Mouse (Mus musculus): Measurements from ENCODE around the gene Eya2.

Eya2 gene

DNA sequence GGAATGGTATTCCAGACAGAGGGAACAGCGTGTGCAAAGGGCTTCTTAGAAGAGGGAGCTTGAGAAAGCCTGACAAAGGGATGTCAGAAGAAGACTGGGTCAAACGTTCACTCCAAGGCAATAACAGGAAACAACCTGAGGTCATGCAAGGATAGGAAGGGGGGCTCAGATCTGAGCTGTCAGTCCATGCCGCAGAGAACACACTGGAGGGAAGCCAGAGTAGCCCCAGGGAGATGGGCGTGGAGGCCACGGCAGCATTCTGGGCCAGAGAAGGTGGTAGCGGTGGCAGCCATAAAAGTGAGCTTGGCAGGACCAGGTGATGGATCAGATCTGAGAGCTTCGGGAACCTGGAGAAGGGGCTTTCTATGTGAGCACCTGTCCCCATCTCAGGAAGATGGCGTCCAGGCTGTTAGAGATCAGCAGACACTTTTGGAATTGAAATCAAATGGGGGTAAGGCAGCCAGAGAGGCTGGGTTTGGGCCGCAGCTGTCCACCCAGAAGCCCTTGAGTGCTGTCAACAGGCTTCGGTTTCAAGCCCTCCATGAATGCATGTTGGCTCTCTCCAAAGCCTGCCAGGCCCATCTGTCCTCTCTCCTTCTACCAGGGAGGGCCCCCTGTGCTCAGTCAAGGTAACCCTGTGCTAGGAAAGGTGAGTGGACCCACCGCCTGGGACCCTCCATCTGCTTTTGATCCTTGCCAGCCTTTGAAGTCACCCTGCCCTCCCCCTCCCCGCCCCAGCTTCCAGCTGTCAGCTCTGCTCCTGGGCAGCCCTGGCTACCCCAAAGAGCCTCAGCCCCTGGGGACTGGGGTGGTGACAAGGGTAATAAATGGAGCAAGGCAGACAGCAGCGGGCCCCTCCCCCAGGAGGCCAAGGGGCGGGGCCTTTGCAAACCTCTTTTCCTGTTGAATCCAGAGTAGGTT, 58.4 kb downstream of the Eya2 start:
- DNase-seq: peak; percentile 81

DNA sequence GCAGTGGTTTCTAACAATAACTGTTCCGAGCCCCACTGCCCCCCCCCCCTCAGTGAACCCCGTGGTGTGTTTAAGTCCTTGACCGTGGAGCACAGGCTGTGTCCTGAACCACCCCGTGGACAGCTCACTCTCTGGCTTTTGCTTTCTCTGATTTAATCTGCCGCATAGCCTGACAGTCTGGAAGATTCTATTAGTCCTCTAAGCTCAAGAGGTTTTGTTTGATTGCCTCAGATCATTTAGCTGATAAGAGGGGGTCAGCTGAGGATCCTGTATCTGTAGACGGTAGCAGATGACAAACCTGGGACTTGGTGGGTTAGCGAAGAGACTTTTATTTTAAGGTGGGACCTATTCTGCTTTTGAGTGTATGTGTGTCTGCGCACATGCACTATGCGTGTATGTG, 59.3 kb downstream of the Eya2 start:
- no peak for DNase-seq

DNA sequence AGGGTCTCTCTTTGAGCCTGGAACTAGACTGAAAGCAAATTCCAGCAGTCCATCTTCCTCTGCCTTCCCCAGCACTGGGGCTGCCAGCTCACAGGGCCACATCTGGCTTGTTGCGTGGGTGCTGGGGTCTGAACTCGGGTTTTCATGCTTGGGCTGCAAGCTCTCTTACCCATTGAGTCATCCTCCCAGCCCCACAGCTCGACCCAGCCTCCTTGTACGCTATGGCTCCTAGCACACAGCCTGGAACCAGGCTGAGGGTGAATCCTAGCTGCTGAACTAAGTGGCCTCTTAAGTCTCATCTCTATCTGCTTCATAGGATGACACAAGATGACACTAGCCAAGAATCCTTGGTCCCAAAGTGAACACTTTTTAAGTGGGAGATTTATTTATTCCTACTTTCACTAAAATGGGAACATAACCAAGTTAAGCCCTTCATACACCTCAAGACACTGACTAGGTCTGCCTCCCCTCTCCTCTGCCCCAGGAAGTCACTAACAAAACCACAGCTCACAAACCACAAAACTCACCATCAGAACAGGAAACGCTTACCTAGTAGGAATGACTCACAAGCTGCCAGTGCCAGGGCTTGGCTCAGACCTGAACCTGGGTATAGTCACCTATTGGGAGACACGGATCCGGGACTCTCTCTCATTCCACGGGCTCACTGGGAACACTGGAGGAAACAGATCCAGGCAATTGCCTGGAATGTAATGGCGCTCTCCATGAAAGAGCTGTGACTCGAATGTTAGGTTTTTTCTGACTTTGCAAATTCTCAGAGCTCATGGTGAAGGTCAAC, 60.1 kb downstream of the Eya2 start:
- DNase-seq: peak; percentile 60

DNA sequence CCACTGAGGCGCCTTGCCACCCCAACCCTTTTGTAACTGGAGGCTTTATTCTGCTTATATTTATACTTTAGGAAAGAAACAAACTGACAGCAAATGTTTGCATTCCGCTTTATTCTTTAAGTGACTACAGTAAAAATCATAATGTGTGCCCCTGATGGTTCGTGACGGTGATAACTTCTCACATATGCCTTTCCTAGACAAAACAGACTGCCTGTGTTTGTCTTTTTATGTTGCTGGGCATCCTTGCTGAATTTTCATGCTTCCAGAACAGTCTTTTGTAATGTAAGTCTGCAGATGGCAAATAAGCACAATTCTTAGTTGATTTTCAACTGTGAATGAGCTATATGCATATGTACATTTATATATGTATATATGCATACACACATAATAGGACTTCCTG, 61.7 kb downstream of the Eya2 start:
- no peak for DNase-seq

DNA sequence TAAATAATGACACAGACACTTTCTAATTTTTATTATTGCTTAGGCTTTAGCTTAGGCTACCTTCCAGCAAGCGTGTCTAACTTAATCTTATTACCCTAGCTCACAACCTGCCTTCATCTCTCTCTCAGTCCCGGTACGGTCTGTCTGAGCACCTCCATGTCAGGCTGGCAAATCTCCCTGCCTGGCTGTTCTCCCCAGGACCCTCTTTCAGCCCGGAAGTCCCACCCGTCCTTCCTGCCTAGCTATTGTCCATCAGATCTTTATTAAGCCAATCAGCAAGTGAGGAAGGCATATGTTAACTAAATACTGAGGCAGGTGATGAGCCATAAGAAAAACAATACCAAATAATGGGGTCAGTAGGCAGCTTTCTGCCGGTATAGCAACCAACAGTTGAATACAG, 62.1 kb downstream of the Eya2 start:
- no peak for DNase-seq

DNA sequence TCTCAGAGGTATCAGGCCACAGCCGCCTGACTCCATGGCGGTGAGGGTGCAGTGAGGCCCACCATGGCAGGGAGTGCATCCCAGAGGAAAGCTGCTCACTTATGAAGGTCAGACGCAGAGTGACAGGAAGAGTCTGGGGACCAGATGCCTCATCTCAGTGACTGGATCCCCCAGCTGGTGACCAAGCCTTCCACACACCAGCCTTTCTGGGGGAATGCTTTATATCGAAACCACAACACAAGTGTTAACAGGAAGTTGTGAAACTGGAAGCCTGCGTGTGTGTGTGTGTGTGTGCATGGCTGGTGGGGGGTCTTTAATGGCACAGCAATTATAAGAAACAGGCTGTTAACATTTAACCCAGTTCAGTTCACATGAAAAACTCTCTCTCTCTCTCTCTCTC, 64.7 kb downstream of the Eya2 start:
- DNase-seq: peak; percentile 38

DNA sequence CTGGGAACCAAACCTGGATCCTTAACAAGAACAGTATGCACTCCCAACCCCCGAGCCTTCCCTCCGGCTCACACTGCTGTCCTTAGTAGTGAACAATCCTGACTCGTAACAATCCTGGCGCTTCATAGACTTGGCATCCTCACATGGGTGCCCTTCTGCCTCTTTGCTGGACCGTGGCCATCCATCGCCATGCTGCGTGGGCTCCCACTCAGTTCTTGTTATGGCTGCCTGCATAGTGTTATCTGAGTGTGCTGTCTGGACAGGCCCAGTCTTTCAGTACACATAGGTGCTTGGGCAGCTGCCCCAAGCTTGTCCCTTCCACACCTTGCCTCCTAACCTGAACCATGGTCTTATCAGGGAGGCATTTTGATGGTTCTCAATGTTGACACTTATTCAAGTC, 68.4 kb downstream of the Eya2 start:
- DNase-seq: no peak

DNA sequence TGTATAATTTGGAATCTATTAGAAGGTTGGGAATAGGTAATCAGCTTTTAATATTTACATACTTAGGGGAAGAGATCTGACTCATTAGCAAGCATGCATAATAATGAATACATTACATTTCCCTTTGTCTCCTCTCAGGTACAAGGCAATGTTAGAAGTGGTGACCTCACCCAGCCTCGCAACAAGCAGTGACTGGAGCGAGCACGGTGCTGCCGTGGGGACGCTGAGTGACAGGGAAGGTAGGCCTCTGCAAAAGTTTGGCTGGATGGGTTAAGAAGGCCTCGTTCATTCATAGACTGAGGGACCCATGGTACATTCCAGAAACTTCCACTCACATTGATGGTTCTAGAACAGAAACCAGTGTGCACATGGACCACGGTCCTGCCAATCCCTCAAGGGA, 69.8 kb downstream of the Eya2 start:
- no peak for DNase-seq

DNA sequence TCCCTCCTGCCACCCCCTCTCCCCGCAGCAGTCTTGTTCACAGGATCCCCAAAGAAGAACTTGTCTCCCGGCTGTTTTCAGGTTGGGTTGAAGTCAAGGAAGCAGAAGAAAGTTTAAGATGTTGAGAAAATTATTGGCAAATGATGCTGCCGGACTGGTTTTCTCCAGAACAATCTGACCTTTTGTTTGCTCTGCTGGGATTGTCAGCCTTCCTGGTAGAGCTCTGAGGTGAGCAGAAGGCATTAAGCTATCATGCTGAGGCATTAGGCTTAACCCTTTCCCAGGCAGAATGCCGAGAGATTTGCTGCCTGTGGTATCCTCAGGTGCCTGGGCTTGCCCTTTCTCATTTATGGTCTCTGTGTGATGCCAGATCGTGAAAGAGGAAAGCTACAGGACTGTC, 70.3 kb downstream of the Eya2 start:
- no peak for DNase-seq

DNA sequence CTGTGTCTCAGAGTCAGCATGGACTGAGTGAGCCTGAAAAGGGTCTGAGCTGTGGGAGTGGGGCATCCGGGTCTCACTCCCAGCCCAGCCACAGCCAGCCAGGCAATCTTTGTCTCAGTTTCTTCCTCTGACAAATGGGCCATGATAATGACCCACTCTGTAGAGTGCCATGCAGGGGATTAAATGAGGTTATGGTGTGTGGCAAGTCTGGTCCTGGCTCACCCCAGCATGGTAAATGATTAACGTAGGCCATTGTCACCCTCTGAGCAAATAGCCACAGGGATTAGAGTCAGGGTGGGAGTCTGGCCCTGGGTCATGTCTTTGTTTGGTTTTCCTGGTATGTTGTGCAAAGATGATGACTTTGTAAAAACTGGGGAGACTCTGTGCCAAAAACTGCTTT, 72.3 kb downstream of the Eya2 start:
- DNase-seq: no peak

DNA sequence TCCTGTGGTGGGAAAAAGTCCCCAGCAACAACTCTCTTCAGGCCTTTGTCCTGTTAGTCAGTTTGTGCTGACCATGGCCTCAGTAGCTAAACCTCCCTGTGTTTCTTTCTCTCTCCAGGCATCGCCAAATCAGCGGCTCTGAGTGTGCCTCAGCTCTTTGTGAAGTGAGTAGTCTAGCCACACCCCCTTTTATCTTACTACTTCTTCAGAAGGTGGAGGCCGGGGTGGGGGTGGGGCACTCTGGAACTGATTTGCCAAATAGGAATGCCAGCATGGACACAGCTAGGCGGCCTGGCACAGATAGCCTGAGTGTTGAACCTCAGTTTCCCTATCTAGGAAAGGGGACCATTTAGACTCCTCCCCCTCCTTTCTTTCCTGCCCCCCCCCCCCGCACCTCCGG, 87.9 kb downstream of the Eya2 start:
- DNase-seq: no peak

DNA sequence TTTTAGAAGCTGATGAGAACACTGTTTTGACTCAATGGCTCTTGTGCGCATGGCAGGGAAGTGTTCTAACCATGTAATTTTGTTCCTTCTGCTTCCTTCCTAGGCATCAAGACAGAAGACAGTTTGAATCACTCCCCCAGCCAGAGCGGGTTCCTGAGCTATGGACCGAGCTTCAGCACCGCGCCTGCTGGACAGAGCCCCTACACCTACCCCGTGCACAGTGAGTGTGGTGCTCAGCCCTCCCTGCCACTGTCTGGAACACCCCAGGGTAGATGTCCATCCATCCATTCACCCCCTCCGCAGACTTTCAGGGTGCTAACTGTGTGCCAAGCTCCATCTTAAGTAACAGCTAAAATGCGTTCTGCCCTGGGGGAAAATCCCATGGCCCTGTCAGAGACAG, 92.7 kb downstream of the Eya2 start:
- peak; percentile 41 for DNase-seq

DNA sequence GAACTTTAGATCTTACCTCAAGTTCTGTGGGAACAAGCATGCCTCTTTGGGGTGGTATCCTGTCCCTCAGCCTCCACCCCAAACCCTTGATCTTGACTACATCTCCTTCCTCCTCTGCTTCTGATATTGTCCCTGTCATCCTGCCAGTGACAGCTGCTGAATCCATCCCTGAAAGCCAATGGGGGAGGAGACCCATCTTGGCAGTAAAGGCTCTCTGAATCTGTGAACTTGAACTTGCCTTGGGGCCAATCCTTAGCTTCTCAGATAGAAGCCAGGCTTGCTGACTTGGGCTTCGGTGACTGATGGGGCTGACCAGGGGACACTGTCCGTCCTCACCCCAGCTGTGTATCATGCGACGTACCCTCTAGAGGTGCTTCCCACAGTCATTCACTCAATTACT, 94.1 kb downstream of the Eya2 start:
- DNase-seq: no peak

DNA sequence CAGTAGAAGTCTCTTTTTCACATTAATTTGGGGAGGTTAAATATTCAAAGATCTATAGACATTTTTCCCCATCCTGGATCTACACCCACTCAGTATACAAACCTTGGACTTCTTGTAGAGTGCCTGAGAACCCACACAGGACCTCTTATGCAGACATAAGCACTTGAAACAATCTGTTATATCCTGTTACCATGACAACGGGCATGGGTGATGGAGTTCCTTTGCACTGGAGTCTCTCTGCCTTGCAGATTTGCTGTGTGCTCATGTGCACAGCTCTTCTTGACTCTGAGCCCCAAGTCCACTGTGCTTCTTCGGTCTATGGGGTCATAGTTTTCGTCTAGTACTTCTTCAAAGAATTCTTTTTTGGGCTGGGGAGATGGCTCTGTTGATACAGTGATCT, 96.2 kb downstream of the Eya2 start:
- DNase-seq: no peak

DNA sequence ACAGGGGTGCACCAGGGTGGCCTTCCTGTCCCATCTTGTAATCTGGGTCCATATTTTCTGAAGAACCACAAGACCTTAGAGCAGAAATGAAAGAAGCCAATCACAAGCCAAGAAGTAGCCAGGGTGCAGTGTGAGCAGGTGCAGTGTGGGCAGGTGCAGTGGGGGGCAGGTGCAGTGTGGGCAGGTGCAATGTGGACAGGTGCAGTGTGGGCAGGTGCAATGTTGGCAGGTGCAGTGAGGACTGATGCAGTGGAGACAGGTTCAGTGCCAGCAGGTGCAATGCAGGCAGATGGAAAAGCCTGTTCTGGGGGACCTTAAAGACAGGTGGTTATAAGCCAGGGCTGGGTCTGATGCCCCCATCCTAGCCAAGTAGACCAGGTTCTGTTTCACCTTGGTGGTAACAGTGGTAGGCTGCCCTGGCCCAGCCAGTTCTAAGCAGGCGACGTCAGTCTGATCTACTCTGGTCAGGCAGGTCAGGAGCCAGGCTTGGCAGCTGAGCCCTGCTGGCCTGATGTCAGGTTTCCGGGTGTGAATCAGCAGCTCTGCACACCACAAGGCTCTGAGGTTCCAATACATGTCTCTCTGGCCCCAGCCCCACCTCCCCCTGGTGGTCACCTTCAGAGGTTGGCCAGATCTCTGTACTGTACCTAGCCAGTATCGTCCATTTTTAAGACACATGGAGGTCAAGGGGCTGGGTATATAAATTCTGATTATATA, 98.3 kb downstream of the Eya2 start:
- peak; percentile 26 for DNase-seq

DNA sequence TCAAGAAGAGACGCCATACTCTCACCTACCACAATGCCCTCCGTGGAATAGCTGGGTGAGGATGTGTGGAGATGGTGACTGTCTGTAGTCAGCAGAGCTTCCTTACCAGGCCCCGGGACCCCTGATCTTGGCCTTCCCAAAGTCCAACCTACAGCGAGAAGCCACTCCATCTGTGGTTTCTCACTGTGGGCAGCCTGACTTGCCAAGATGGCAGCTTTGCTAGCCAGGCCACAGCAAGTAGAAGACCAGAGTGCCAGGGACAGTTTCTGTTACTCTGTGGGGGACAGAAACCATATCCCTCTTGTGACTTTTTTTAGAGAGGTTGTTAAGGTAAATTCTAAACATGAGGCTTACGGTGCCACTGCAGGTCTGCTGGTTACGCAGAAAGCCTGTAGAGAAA, 99.9 kb downstream of the Eya2 start:
- DNase-seq: no peak

DNA sequence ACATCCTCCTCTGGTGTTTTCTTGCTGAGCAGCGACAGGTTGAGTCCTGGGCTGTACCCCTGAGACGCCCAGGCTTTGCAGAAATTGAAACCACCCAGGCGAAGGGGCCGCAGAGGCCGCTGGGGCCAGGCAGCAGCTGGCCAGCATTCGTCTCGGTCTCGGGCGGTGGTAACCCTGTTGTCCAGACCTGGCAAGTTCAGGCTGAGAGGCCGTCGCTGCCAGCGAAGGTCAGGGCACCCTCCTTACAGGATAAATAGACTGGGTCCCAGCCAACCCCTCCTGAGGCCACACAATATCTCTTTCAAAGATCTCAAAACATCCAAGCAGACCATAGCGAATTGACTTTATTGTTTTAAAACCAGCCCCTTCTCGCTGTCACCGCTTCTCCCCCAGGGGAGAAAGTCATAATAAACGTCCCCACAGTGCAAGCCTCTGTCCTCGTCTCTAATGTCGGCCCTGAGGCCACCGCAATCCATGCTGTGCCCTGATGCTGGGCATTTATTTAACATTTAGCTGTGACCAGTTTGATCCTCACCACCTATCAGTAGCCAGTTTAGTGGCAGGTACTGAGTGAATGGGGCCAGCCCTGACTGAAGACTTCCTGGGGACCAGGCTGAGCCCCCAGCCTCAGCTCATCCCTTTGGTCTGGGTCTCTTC, 105.5 kb downstream of the Eya2 start:
- no peak for DNase-seq

DNA sequence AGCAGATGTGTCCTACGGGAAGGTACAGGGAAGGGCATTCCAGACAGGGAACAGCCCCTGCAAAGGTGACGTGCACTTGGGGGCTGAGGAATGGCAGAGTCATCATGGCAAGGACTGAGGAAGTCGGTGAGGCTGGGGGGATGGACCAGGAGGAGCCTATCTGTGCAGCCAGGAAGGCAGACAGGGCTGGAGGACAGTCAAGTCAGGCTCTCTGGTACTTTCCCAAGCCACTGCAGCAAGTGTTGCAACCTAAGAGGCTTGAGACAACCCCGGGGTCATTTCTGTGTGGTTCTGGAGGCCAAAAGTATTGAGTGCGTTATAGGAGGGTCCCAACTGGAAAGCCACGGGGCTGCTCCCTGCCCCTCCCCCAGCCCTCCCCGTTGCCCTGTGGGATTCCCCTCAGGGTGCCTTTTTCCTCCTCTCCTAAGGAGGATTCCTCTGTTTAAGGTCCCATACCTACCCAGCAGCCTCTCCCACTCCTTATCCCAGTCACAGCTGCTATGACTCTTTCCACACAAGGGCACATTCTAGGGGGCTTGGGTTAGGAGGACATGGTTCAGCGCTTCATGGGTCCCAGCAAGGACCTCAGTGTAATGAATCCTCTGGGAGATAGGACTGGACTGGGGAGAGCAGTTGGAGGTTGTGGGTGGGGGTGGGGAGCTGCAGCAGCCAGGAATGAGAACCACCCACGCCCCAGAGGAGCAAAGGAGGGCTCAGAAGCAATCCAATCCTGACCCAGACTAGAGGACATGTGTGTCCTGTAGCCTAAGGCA, 108.4 kb downstream of the Eya2 start:
- no peak for DNase-seq

DNA sequence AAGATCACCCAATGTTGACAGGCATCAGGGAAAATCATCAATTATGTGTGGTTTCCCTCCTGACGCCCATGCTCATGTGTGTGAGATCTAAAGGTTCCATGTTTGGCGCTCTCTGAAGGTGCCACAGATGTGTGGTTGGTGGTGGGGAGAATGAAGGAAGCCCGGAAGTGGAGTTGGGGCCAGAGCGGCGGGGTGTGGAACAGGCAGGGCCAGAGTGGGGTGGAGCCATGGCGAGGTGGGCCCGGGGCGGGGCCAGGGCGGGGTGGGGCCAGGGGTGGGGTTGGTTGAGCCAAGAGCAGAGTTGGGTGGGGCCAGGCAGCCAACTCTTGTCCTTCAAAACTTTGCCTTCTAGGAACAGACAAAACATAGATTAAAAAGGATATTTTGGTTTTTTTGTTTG, 113.4 kb downstream of the Eya2 start:
- DNase-seq: peak; percentile 14

DNA sequence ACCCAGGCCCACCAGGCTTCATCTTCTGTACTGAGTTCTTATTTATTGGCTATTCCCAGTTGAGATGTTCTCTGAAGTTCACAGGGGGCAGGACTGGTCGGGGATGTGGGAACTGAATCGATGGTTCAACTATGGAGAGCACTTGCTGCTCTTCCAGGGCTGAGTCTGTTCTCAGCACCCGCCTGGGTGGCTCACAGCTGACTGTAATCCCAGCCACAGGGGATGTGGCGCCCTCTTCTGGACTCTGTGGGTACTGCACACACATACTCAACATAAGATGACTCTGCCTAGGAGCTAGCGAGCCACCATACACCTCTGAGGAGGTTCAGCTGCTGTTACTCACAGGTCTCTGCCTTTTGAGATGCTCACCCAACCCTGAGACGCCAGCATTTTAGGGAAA, 121.9 kb downstream of the Eya2 start:
- peak; percentile 59 for DNase-seq

DNA sequence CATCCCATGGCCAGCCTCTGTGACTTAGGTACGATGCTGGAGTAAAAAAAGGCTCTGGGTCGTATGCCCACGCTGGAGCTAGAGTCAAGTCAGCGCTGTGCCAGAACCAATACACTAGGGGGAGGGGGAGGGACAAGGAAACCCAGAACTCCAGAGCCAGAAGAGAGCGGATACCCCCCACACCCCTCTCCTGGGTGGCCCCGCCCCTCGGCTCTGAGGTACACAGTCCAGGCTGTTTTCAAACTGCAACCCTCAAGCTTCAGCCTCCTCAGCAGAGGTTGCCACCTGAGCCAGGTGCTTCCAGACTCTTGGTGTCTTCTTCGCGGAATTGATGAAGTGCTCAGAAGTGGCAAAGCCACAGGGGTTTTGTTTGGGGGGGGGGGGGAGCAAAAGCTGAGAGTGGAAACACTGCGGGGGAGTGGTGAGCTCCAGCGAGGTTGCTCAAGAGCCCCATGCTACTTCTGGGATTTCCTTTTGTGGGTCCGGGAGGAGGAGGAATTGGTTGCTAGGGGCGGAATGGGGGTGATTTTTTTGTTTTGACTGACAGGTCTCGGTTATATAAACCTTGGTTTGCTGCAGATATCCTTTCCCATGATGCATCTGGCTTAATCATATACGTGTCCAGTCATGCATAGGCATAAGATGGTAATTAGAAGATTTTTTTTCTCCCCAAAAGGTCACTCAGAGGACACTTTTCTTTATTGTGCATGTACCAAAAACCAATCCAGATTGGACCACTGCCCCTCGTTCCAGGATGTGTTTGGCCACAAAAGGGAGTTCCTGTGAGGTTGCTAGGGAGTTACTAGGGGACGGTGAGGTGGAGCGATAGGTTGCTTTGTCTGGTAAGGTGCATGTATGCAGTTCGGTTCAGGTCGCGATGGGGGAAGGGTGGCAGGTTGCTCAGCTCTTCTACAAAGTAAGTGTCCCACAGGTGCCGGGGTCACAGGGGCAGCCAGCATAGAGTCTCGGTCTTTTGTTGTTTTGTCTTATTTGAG, 122.6 kb downstream of the Eya2 start:
- DNase-seq: no peak

Measured in thymus, postnatal 4 days (tissue).